Comparison of ENCODE assay signal across 8 mouse cellular contexts in genomic region chr16:45090005-45090404, GRCm38 (mm10). TPM values are rescaled to one million over a fixed set of nuclear protein-coding genes. Genes with fewer than 3 reads are reported as not detected.
DNase-seq lines count a peak whose midpoint lies in the region; ATAC-seq lines count a peak whose summit lies in the region.

No protein-coding gene starts in this region.

- peak; percentile 60 for DNase-seq in R1 (ENCODE audit: low read depth, low spot score)
- DNase-seq in cerebellum, postnatal 14 days = peak; percentile 85 to 90
- peak; percentile 50 to 59 for DNase-seq in gastrocnemius, adult 8-10 months (ENCODE audit: low spot score in 2 of 2)
- DNase-seq in left cerebral cortex, postnatal 10 days (ENCODE audit: extremely low spot score in 1 of 2, low spot score in 2 of 2) = peak; percentile 72 to 80
- peak; percentile 77 to 86 for DNase-seq in right cerebral cortex, postnatal 10 days (ENCODE audit: low spot score in 2 of 2)
- DNase-seq in urinary bladder, postnatal 36 days (ENCODE audit: low spot score in 2 of 2) = peak; percentile 69 to 72

- peak; percentile 85 for ATAC-seq in inflammation-experienced regulatory T-cells, adult 6 months

- H3K4me1 ChIP-seq in megakaryocyte, embryonic 14.5 days = peaks cover 46% of the 10 kb centered on the region

- no peaks in the 10 kb centered on the region for H3K9me3 ChIP-seq in megakaryocyte, embryonic 14.5 days

- H3K27me3 ChIP-seq in megakaryocyte, embryonic 14.5 days (replicated peaks) = peaks cover 31% of the 10 kb centered on the region

- no peaks in the 10 kb centered on the region for H3K36me3 ChIP-seq in megakaryocyte, embryonic 14.5 days (replicated peaks; ENCODE audit: low read length)

- intact Hi-C loops in left cerebral cortex, postnatal 10 days (cut with DNase I) = loop anchor here (5.0 to 10.0 kb wide), 2 partner anchors 323 to 355 kb away; partner anchors contain the start of gene Cd200r1

- peak overlapping the region; percentile 83 for H3K4me3 ChIP-seq in megakaryocyte, embryonic 14.5 days (replicated peaks)

RNA-seq across cellular contexts. Expression of gene Ccdc80, which starts 3.2 kb away (rescaled TPM):
- 10 to 100 TPM in 3 of 4 experiments, 1 to 10 TPM in 1; 9.3 to 24.8 (median 12.4) TPM for total RNA-seq in gastrocnemius, adult 8-10 months (2022)
- 1 to 10 TPM; 1.1 to 2.0 (median 1.9) TPM for polyA plus RNA-seq in inflammation-experienced regulatory T-cells, adult 6 months (2017; shearing (Covaris generic))
- total RNA-seq in left cerebral cortex, postnatal 10 days (2021) = 10 to 100 TPM in 1 of 2 experiments, 1 to 10 TPM in 1; 9.6 to 11.7 TPM
- 0.20 TPM in 1 of 2 replicates, not detected in the other for polyA plus RNA-seq in megakaryocyte, embryonic 14.5 days (2012; ENCODE audit: insufficient read depth, low replicate concordance)

Comparison
In these comparisons a context has a peak if more than half of its experiments do, and no peak if none do; other contexts are left out.
1. Peak in every context shown above with its lines: DNase-seq, ATAC-seq and H3K4me3 ChIP-seq.